15 mouse cellular contexts compared by ENCODE assay signal in genomic region chr7:65282886-65283285, GRCm38 (mm10).
"Had no signal": no experiment of that assay in that cellular context is flagged by ENCODE, and none has a peak within 500 bp of the region (broad histone marks: within the 10 kb centered on the region; RNA-seq: fewer than 3 reads in every experiment).

No protein-coding gene starts in this region.

- H3K36me3 ChIP-seq: limb, embryonic 12.5 days; neural tube, embryonic 13.5 days had no signal

- H3K27ac ChIP-seq: kidney, postnatal 0 days; layer of hippocampus, adult 2 months; limb, embryonic 12.5 days; liver, embryonic 14.5 days; neural tube, embryonic 13.5 days had no signal

- H3K27me3 ChIP-seq: neural tube, embryonic 13.5 days had no signal

- DNase-seq: kidney, adult 9 months; kidney, postnatal 4 days; liver; lung, adult 2 months; lung, postnatal 36 days; retina, postnatal 1 day; right cerebral cortex, postnatal 4 days; spleen, adult 18-20 months; thymus, postnatal 36 days had no signal

- H3K4me2 ChIP-seq: limb, embryonic 12.5 days; neural tube, embryonic 13.5 days had no signal

- H3K9ac ChIP-seq: limb, embryonic 12.5 days; liver, embryonic 14.5 days; neural tube, embryonic 13.5 days had no signal

- ATAC-seq: lung, postnatal 0 days had no signal

- H3K4me1 ChIP-seq: limb, embryonic 12.5 days had no signal

- H3K9me3 ChIP-seq: limb, embryonic 12.5 days; neural tube, embryonic 13.5 days had no signal

- H3K4me3 ChIP-seq: layer of hippocampus, adult 2 months; limb, embryonic 12.5 days; neural tube, embryonic 13.5 days had no signal
